Mouse (Mus musculus): ENCODE measurements around the gene Gpr108. TPM values are rescaled to one million over a fixed set of nuclear protein-coding genes. Genes with fewer than 3 reads are reported as not detected.

Gene Gpr108
- 38.6 and 40.6 TPM in 2 replicates for polyA plus RNA-seq (2014; fragmentation: Nextera tagmentation; extraction: Ambion mirVana)

DNA sequence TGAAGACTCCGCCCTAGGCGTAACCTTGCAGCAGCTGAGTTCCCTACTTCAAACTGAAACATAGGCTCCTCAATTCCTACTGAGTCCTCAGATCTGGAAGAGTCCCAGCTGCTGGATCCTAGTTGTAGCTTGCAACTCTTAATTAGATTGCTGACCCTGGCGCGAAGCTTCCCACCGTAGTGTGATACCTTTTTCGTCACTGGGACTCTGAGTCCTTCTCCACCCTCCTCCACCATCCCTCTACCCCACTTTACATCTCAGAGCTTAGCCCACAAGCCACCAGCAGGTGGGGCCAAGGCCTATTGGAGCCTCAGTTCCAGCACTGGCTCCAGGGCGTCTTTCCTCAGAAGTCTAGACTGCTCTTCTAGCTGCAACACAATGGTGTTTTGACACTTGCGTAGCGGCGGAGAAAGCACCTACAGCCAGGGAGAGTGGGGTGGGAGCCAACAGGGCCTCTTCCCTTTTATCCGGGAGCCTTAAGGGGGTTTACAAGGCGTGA, at the start of gene Gpr108:
TSS of gene Gpr108 (minus strand) at position 246 of the 499 bp plus-strand sequence.
- under 1% methylated on average over 12 of the region's 12 CpGs for WGBS
- Histone ChIP-seq H3K4me3 (ENCODE audit: low read depth, low read length) (peak within 1 kb of the TSS; percentile 81), H3K27ac (ENCODE audit: low read length) (peak within 1 kb of the TSS; percentile 93), H3K36me3 (ENCODE audit: control insufficient read depth, insufficient read depth, low read length) (peaks cover under 1% of the 10 kb centered on the region), H3K9me3 (ENCODE audit: control insufficient read depth, low read depth, low read length) (no peaks in the 10 kb centered on the region), H3K4me1 (ENCODE audit: control insufficient read depth, insufficient read depth, low read length) (peaks cover 21% of the 10 kb centered on the region), H3K4me2 (replicated peaks; ENCODE audit: low read depth, low read length) (peak within 1 kb of the TSS; percentile 90), H3K9ac (replicated peaks; ENCODE audit: low read depth, low read length) (peak within 1 kb of the TSS; percentile 58), H3K27me3 (ENCODE audit: control insufficient read depth, insufficient read depth, low read length) (no peaks in the 10 kb centered on the region)
- peak; percentile 63 for ATAC-seq (ENCODE audit: insufficient number of reproducible peaks, insufficient read depth, low FRiP score, low read depth)

DNA sequence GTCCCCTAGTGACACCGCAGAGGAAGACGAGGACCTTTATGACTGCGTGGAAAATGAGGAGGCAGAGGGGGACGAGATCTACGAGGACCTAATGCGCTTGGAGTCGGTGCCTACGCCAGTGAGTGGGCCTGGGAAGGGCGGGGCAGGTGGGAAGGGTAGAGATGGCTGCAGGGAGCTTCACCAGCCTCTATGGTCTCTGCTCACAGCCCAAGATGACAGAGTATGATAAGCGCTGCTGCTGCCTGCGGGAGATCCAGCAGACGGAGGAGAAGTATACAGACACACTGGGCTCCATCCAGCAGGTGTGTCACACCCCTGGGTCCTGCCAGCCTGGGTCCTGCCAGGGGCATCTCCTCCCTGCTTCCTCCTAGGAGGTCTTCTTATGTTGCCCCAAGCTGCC, 48.8 kb upstream of the Gpr108 start:
- ATAC-seq (ENCODE audit: insufficient number of reproducible peaks, insufficient read depth, low FRiP score, low read depth): no peak
- no peaks in the 10 kb centered on the region for H3K4me1 ChIP-seq (ENCODE audit: control insufficient read depth, insufficient read depth, low read length)

DNA sequence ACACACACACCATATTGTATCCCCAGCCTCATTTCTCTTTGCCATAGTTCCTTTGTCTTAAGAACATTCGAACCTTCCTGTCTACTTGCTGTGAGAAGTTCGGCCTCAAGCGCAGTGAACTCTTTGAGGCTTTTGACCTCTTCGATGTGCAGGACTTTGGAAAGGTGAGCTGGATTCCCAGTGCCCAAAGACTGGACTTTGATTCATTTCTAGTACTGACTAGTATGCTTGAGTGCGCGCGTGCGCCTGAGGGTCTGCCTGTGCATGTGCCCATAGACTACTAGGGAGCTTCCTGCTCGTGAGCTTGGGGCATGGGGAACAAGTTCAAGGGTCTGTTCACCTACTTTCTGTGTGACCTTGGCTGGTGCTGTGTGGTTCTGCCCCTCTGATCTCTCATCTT, 47.7 kb upstream of the Gpr108 start:
- H3K4me1 ChIP-seq (ENCODE audit: control insufficient read depth, insufficient read depth, low read length): no peaks in the 10 kb centered on the region
- ATAC-seq (ENCODE audit: insufficient number of reproducible peaks, insufficient read depth, low FRiP score, low read depth): no peak
- 91% methylated on average over 9 of the region's 9 CpGs for WGBS

More for the DNA sequence above, 48.8 kb upstream of the Gpr108 start:
- H3K27ac ChIP-seq (ENCODE audit: low read length): no peak overlapping the region
- H3K27me3 ChIP-seq (ENCODE audit: control insufficient read depth, insufficient read depth, low read length): no peaks in the 10 kb centered on the region
- H3K9me3 ChIP-seq (ENCODE audit: control insufficient read depth, low read depth, low read length): no peaks in the 10 kb centered on the region
- H3K4me3 ChIP-seq (ENCODE audit: low read depth, low read length): no peak overlapping the region
- 82% methylated on average over 12 of the region's 12 CpGs for WGBS
- H3K4me2 ChIP-seq (replicated peaks; ENCODE audit: low read depth, low read length): no peak overlapping the region
- no peaks in the 10 kb centered on the region for H3K36me3 ChIP-seq (ENCODE audit: control insufficient read depth, insufficient read depth, low read length)
- no peak overlapping the region for H3K9ac ChIP-seq (replicated peaks; ENCODE audit: low read depth, low read length)

DNA sequence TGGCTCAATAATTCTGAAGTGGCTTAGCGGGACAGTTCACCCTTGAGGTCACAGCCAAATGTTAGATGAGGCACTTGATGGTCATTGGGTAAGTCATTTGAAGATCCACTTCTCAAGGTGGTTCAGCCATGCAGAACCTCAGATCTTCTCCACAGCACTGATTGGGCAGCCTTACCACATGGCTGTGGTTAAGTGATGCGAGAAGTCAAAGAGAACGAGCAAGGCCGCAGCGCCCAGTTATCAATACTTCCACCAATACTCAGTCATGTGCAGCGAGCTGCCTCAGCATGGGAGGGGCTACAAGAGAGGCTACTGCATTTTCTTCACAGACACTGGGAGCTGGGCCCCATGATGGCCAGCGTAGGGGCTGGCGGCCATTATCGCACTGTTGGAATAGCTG, 44.7 kb upstream of the Gpr108 start:
- Histone ChIP-seq H3K4me3 (ENCODE audit: low read depth, low read length) (no peak overlapping the region), H3K27me3 (ENCODE audit: control insufficient read depth, insufficient read depth, low read length) (no peaks in the 10 kb centered on the region), H3K4me1 (ENCODE audit: control insufficient read depth, insufficient read depth, low read length) (no peaks in the 10 kb centered on the region), H3K27ac (ENCODE audit: low read length) (no peak overlapping the region), H3K4me2 (replicated peaks; ENCODE audit: low read depth, low read length) (no peak overlapping the region), H3K9me3 (ENCODE audit: control insufficient read depth, low read depth, low read length) (no peaks in the 10 kb centered on the region), H3K36me3 (ENCODE audit: control insufficient read depth, insufficient read depth, low read length) (no peaks in the 10 kb centered on the region), H3K9ac (replicated peaks; ENCODE audit: low read depth, low read length) (no peak overlapping the region)
- WGBS: 93% methylated on average over 9 of the region's 9 CpGs
- no peak for ATAC-seq (ENCODE audit: insufficient number of reproducible peaks, insufficient read depth, low FRiP score, low read depth)

More for the DNA sequence above, 47.7 kb upstream of the Gpr108 start:
- H3K36me3 ChIP-seq (ENCODE audit: control insufficient read depth, insufficient read depth, low read length): no peaks in the 10 kb centered on the region
- no peaks in the 10 kb centered on the region for H3K27me3 ChIP-seq (ENCODE audit: control insufficient read depth, insufficient read depth, low read length)
- H3K9me3 ChIP-seq (ENCODE audit: control insufficient read depth, low read depth, low read length): no peaks in the 10 kb centered on the region
- no peak overlapping the region for H3K4me3 ChIP-seq (ENCODE audit: low read depth, low read length)
- no peak overlapping the region for H3K4me2 ChIP-seq (replicated peaks; ENCODE audit: low read depth, low read length)
- H3K27ac ChIP-seq (ENCODE audit: low read length): no peak overlapping the region
- H3K9ac ChIP-seq (replicated peaks; ENCODE audit: low read depth, low read length): no peak overlapping the region

DNA sequence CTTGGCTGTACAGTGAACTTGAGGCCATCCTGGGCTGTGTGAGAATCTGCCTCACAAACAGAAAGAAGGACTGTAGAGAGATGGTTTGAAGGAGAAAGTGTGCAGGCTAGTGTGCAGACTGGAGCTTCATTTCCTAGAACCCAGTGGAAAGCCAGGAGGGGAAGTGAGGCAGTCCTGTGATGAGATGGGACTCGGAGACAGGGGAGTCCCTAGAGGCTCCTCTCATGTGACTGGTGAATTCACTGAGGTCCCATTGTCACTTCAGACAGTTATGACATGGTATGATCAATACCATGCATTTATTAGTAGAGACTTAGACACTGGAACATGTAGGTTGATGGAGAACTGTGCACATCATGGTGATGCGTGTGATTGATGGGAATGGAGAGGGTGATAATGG, 44.1 kb upstream of the Gpr108 start:
- H3K27me3 ChIP-seq (ENCODE audit: control insufficient read depth, insufficient read depth, low read length): no peaks in the 10 kb centered on the region
- H3K36me3 ChIP-seq (ENCODE audit: control insufficient read depth, insufficient read depth, low read length): no peaks in the 10 kb centered on the region
- H3K9ac ChIP-seq (replicated peaks; ENCODE audit: low read depth, low read length): no peak overlapping the region
- WGBS: 91% methylated on average over 2 of the region's 2 CpGs
- H3K27ac ChIP-seq (ENCODE audit: low read length): no peak overlapping the region
- ATAC-seq (ENCODE audit: insufficient number of reproducible peaks, insufficient read depth, low FRiP score, low read depth): no peak
- no peaks in the 10 kb centered on the region for H3K4me1 ChIP-seq (ENCODE audit: control insufficient read depth, insufficient read depth, low read length)
- no peak overlapping the region for H3K4me2 ChIP-seq (replicated peaks; ENCODE audit: low read depth, low read length)
- H3K9me3 ChIP-seq (ENCODE audit: control insufficient read depth, low read depth, low read length): no peaks in the 10 kb centered on the region
- no peak overlapping the region for H3K4me3 ChIP-seq (ENCODE audit: low read depth, low read length)

DNA sequence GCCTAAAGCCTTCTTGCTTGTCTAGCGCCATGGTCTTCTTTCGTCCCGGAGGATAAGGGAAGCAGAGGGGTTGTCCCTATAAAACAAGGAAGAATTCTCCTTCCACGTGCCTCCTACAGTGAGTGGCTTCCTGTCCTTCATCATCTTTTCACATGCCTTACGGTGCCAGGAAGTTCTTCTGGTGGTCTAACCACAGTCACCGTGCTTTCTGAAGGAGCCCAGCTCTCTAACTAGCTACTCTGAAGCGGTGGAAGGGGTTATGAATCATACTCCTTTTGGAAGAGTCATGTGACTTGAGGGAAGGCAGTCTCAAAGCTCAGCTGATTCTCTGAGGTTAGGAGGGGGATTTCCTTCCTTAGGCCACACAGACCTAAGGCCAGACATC, 42.4 kb upstream of the Gpr108 start:
- Histone ChIP-seq H3K9ac (replicated peaks; ENCODE audit: low read depth, low read length) (no peak overlapping the region), H3K4me3 (ENCODE audit: low read depth, low read length) (no peak overlapping the region), H3K4me1 (ENCODE audit: control insufficient read depth, insufficient read depth, low read length) (no peaks in the 10 kb centered on the region), H3K27ac (ENCODE audit: low read length) (no peak overlapping the region), H3K27me3 (ENCODE audit: control insufficient read depth, insufficient read depth, low read length) (no peaks in the 10 kb centered on the region), H3K9me3 (ENCODE audit: control insufficient read depth, low read depth, low read length) (no peaks in the 10 kb centered on the region), H3K36me3 (ENCODE audit: control insufficient read depth, insufficient read depth, low read length) (no peaks in the 10 kb centered on the region), H3K4me2 (replicated peaks; ENCODE audit: low read depth, low read length) (no peak overlapping the region)
- 90% methylated on average over 7 of the region's 7 CpGs for WGBS
- ATAC-seq (ENCODE audit: insufficient number of reproducible peaks, insufficient read depth, low FRiP score, low read depth): no peak

DNA sequence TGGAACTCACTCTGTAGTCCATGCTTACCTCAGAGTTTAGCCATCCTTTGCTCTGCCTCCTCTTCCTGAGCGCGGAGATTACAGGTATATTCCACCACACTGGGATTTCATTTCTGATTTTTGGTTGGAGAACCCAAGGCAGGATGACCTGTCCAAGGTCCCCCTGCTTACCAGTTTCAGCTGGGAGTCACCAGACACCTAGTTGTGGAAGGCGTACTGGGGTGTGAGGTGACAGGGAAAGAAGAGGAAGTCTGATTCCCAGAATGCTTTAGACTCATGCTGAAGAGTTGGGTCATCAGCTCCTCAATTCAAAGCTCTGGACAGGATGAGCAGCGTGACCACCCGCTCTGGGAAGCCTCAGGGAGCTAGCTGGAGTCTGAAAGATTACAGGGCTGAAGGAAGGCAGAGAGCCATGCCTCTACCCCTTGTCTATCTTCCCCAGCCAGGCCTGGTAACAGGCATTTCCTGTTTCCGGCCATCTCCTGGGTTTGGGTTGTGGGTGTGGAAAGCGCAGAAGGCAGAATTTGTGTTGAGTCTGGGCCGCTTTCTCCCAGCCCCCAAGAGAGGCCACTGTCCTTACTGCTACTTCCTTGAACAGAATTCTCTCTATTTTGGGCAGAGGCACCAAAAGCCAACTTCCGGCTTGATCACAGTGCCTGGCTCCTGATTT, 41.9 kb upstream of the Gpr108 start:
- no peak overlapping the region for H3K4me3 ChIP-seq (ENCODE audit: low read depth, low read length)
- no peak overlapping the region for H3K9ac ChIP-seq (replicated peaks; ENCODE audit: low read depth, low read length)
- H3K4me2 ChIP-seq (replicated peaks; ENCODE audit: low read depth, low read length): no peak overlapping the region
- WGBS: 87% methylated on average over 9 of the region's 9 CpGs
- H3K4me1 ChIP-seq (ENCODE audit: control insufficient read depth, insufficient read depth, low read length): no peaks in the 10 kb centered on the region
- no peaks in the 10 kb centered on the region for H3K36me3 ChIP-seq (ENCODE audit: control insufficient read depth, insufficient read depth, low read length)
- no peaks in the 10 kb centered on the region for H3K9me3 ChIP-seq (ENCODE audit: control insufficient read depth, low read depth, low read length)
- no peak for ATAC-seq (ENCODE audit: insufficient number of reproducible peaks, insufficient read depth, low FRiP score, low read depth)
- H3K27ac ChIP-seq (ENCODE audit: low read length): no peak overlapping the region
- no peaks in the 10 kb centered on the region for H3K27me3 ChIP-seq (ENCODE audit: control insufficient read depth, insufficient read depth, low read length)

DNA sequence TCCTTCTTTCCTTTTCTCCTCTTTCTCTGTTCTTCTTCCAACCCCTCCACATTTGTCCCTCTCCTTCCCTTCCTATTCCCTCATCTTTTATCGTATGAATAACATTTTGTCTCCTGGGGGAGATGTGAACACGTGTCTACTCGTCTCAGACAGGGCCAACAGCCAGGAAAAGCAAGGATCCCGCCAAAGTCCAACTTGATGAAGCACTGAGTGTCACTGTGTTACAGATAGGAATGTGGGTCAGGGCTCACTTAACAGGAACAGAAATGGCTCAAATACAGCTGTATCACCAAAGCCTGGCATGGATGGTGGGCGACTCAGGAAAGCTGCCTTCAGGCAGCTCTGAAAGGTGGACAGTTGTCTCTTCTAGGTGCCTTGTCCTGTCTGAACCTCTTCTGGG, 41.0 kb upstream of the Gpr108 start:
- Histone ChIP-seq H3K4me3 (ENCODE audit: low read depth, low read length) (no peak overlapping the region), H3K9me3 (ENCODE audit: control insufficient read depth, low read depth, low read length) (no peaks in the 10 kb centered on the region), H3K4me2 (replicated peaks; ENCODE audit: low read depth, low read length) (no peak overlapping the region), H3K27ac (ENCODE audit: low read length) (no peak overlapping the region), H3K4me1 (ENCODE audit: control insufficient read depth, insufficient read depth, low read length) (no peaks in the 10 kb centered on the region), H3K27me3 (ENCODE audit: control insufficient read depth, insufficient read depth, low read length) (no peaks in the 10 kb centered on the region), H3K36me3 (ENCODE audit: control insufficient read depth, insufficient read depth, low read length) (no peaks in the 10 kb centered on the region), H3K9ac (replicated peaks; ENCODE audit: low read depth, low read length) (no peak overlapping the region)
- 81% methylated on average over 5 of the region's 5 CpGs for WGBS
- ATAC-seq (ENCODE audit: insufficient number of reproducible peaks, insufficient read depth, low FRiP score, low read depth): no peak
